Mouse (Mus musculus) frontal cortex, postnatal 14 days (tissue): ENCODE data around the gene Ptprg.

Source experiments
- DNase-seq, 2 experiments: peaks; one replicate each; pipeline ENCODE4 v3.0.0; 2022; ENCODE audit warnings: low spot score in 2 of 2

The Ptprg gene

DNA sequence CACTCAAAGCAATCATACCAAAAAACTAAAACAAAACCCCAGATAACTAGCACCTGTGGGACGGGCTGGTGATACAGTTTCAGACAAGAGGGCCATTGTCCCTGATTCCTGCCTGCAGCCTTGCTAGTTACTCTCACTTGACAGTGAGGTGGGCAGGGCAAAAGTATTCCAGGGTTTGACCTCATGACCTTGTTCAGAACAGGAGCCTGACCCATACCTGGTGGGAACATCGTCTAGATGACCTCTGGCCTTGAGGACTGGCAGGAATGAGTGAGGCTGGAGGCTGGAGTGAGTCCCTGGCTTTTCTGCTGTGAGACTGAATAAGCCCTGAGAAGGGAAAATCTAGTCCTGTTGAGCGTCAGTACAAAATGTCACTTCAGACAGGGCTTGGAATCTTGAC lies 11.1 kb downstream of the Ptprg start:
- no peak for DNase-seq

DNA sequence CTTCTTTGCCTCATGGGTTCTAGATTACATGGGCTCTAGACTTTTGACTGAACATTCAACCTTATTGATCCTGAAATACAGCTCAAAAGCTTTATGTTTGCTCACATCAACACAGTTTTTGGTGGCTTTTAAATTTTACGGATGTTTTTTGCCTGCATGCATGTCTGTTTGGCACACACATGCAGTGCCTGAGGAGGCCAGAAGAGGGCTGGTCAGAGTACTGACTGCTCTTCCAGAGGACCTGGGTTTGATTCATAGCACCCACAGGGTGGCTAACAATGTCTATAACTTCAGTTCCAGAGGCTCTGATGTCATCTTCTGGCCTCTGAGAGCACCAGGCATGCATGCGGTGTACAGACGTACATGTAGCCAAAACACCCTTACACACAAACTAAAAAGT lies 12.0 kb downstream of the Ptprg start:
- DNase-seq: no peak

DNA sequence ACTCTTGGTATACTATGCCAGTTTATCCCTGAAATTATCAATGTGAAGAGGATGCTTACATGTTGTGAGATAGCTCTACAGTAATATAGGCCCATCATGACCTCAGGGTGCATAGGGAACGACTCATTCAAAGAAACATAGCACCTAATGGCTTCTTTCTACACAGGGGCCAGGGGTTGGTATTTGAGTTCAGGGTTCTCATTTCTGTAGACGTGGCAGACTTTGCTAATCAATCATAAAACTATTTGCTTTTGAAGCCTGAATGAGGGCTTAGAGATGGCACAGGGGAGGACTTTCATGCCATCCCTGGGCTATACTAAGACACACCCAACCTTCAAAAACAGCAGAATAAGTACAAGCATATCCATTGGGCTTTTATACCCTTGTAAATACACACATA lies 16.4 kb downstream of the Ptprg start:
- DNase-seq: no peak

DNA sequence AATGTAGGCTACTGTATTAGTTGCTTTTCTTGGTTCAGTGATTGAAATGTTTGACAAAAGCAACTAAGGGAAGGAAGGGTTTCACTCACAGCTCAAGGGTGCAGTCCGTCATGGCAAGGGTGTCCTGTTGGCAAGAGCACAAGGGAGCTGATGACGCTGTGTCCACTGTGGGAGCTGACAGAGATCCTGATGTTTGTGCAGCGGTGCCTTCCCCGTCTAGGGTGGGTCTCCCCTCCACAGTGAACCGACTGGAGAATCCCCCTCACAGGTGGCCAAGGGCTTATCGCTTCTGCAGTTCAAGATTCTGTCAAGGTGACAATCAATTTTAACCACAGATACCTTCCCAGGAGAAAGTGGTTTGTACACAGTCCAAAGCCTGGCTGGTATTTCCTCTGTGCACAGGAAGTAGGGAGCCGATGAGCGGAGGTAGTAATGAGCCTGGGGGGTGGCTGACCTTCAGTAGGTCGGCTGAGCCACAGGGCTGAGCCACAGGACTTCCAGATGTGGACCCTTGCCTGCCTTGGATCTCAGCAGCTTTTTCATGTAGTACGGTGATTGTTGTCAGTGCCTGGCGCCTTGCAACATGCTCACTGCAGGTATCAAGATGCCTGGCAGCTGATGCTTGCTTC lies 18.5 kb downstream of the Ptprg start:
- no peak for DNase-seq

GRCm38 (mm10) chr14:11572395-11572784 lies 19.1 kb downstream of the Ptprg start:
- DNase-seq: no peak

DNA sequence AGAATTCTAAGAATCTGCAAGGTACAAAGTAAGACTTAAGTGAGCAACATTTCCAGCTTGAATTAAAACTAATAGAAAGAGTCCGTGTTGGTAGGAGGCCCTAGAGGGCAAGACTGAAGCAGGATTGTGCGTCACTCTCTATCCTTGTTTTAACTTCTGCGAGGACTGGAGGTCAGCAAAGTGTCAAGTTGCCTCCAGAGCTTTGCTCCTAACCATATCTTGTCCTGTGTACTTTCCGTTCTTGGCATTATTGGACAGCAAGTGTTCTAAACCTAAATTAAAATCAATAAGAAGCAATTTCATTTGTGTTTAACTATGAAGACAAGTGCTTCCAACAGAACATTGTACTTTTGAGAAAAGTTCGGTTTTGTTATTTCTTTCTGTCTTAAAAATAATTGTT lies 20.4 kb downstream of the Ptprg start:
- DNase-seq: no peak

GRCm38 (mm10) chr14:11577276-11577909 lies 24.1 kb downstream of the Ptprg start:
- DNase-seq: no peak

- no peak for DNase-seq
These were observed 24.6 kb downstream of the Ptprg start for GRCm38 (mm10) chr14:11577910-11578309.

GRCm38 (mm10) chr14:11578492-11578967 lies 25.2 kb downstream of the Ptprg start:
- DNase-seq: no peak

DNA sequence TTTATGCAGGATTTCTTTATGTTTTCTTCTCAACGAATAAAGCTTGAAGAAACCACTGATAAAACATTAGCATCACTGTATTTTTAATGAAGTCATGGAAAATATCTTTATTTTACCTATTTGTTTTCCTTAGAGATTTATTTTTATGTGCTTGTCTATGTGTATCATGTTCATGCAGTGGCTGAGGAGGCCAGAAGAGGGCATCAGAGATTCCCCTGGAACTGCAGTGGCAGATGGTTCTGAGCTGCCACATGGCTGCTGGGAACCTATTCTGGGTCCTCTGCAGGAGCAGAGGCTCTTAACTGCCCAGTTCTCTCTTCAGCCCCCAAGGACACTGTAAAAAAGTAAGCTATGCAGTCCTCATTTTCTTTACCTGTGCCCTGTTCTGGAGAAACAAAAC lies 26.6 kb downstream of the Ptprg start:
- no peak for DNase-seq

GRCm38 (mm10) chr14:11584263-11584662 lies 30.9 kb downstream of the Ptprg start:
- no peak for DNase-seq

DNA sequence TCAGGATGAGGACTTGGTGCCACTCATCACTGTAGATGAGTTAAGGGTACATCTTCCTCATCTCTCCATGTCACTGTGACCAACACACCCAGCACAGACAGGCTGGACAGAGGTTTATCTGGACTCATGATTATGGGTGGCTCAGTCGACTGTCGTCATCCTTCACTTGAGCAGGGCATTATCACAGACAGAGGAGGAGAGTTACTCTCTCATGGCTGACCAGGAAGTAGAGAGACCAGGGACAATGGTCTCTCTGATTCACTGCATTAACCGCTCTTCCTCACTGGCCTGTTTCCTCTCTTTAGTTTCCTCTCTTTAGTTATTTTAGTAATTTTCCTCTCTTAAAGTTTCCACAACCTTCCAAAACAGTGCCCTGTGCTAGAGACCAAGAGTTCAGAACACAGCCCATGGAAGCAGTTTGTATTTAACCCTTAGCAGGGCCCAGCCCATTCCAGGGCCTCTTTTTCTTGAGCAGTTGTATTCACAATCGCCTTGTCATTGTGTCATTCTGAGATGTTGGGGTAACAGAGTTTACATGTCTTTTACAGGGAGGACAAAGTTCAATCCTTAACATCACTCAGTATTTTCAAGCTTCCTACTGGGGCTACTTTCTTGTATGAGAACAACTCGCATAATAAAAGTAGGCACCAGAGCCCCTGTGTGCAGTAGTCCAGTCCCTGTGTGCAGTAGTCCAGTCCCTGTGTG lies 31.7 kb downstream of the Ptprg start:
- no peak for DNase-seq

DNA sequence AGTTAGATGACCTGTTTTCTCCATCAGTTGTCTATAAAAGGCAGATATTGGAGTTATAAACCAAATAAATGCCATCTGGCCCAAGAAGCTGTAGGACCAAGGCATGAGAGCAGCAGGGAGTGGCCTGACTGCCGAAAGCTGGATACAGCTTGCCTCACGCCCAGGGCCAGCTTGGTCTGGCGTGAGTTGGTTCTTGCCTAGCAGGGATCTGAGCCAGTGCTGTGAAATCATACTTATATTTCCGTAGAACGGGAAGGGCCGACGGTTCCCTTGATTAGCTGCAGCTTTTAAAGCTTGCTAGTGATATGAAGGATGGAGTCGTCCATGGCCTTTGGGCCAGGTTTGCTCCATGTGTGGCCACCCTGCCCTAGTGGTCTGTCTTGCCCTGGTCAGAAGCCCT lies 37.1 kb downstream of the Ptprg start:
- no peak for DNase-seq

DNA sequence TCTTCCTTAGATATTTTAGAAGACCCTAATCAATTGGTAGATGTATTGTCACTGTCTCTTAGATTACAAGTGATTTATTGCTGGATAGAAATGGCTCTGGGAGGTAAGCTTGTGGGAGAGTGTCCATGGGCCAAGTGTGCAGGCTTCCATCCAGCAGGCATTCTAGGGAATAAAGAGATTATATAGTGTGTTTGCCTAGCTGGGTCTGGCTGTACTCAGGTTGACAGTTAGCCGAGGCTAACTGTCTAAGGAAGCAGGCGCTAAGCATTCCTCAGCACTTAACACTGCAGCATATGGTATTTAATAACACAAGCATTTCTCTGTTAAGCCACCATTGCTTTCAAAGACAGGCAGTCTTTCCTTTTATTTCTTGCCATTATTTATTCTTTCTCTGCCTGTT lies 39.3 kb downstream of the Ptprg start:
- DNase-seq: no peak

- no peak for DNase-seq
These were observed 41.0 kb downstream of the Ptprg start for GRCm38 (mm10) chr14:11594336-11594735.

DNA sequence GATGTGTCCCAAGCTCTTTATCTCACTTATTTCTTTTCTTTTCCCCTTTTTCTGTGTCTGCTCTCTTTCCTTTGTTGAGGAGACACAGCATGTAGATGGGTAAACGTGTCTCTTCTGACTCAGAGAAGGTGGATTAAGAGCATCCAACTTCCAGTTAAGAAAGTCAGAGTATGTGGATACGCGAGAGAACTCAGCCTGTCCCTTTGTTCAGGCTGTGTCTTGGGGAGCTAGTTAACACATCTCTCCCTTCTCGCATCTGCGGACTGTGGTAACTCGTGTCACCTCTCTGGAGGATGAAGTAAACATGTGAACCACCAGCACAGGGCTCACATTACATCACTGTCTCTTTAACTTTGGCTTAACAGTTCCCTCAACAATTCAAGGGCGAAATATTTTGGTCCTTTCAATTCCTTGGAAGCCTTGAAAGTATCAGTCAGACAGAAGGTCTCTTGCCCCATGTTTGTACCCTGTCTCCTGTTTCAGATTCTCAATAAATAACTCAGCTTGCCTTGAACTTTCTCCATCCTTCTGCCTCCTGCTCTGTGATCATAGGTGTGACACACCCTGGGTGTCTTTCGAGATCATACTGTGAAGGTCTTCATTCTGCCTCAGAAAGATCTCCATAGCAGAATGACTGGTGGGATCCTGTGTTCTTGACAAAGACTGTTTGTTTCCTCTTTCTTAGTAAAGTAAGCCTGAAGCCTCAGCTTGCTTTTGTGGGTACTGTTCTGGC lies 51.0 kb downstream of the Ptprg start:
- no peak for DNase-seq

- no peak for DNase-seq
These were observed 55.0 kb downstream of the Ptprg start for GRCm38 (mm10) chr14:11608366-11608765.

DNA sequence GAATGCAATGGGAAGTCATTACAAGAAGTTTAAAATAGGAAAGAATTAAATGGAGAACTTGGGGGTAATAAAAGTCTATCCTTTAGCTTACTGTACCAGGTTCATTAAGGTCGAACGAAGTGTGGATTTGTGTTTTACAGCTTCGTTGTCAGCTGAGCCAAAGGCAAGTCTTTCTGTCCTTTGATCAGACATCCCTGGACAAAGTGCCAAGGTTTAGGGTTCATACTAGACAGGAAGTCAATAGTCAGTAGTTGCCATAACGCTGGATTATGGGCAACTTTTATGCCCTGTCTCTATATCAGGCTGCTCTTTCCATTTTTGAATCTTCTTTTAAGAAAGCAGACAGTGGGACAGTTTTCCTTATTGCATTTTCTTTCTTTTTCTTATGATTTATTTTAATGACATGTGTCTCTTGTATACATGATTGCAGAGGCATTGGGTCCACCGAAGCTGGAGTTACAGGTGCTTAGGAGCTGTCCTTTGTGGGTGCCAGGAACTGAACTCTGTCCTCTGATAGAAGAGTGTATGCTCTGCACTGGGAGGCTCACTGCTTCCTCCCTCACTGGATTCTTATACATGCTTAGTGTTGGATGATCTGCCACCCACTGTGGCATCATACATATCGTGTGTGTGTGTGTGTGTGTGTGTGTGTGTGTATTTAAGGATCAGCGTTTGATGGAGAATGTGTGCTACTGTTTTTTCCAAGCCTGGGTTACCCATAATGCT lies 56.7 kb downstream of the Ptprg start:
- no peak for DNase-seq

DNA sequence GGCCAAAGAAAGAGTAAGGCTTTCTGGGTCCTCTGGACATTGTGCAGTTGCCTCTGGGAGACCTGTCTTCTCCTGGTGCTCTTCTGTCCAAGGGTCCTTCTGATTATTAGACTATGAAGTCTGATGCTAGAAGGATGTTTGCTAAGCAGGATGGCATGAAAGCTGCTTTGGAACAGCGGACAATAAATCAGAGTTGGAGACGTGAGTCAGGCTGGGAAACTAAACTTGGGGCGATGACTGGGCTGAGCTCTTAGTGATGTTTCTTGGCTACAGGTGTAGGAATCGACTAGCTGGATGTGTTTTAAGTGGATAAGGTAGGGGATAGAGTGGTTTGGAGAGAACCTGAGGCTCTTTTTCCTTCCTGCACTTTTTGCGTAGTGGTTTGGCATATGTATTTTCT lies 59.1 kb downstream of the Ptprg start:
- no peak for DNase-seq

DNA sequence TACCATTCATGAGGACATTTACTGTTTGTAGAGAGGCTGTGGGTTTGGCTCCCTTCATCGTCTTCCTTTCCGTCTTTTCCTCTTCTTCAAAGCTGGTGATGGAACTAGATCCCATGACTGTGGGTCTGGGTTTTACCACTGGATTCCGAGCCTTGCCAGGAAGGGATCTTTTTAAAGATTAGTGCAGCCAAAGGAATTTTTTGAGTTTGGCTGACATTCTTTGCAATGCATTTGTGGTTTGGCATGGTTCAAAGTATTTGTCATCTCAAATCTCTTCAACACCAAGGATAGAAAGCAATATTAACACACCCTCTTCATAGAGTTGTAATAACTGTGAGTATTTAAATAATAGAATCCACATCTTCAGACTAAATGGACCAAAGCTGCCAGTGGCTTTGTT lies 59.8 kb downstream of the Ptprg start:
- no peak for DNase-seq

- no peak for DNase-seq
These were observed 62.4 kb downstream of the Ptprg start for GRCm38 (mm10) chr14:11615697-11616096.

GRCm38 (mm10) chr14:11617362-11617761 lies 64.0 kb downstream of the Ptprg start:
- DNase-seq: no peak
